Mouse (Mus musculus): ENCODE measurements around the gene Ccdc188. TPM values are rescaled to one million over a fixed set of nuclear protein-coding genes. Genes with fewer than 3 reads are reported as not detected.

The Ccdc188 gene
- polyA plus RNA-seq, 1 experiment, result not detected

GRCm38 (mm10) chr16:18175817-18176541 is 41.7 kb upstream of the Ccdc188 start:
- H3K27ac ChIP-seq (ENCODE audit: insufficient read depth, low read length), result no peak overlapping the region
- no peaks in the 10 kb centered on the region for H3K27me3 ChIP-seq (ENCODE audit: control insufficient read depth, insufficient read depth, low read length, poor library complexity, severe bottlenecking)
- TF ChIP-seq CTCF (IDR thresholded peaks at IDR 0.05; ENCODE audit: low read depth, low read length) (no peak), EP300 (IDR thresholded peaks at IDR 0.05; ENCODE audit: insufficient read depth, low read depth, low read length) (no peak), POLR2A (IDR thresholded peaks at IDR 0.05; ENCODE audit: insufficient read depth, low read length) (no peak)
- no peaks in the 10 kb centered on the region for H3K36me3 ChIP-seq (ENCODE audit: control insufficient read depth, insufficient read depth, low read length, poor library complexity, severe bottlenecking)
- H3K9ac ChIP-seq (ENCODE audit: low read depth, poor library complexity, severe bottlenecking), result no peak overlapping the region
- no peak overlapping the region for H3K4me3 ChIP-seq (ENCODE audit: low read depth, low read length)
- no peaks in the 10 kb centered on the region for H3K9me3 ChIP-seq (replicated peaks; ENCODE audit: control insufficient read depth, insufficient read depth, low read length, poor library complexity, severe bottlenecking)
- H3K4me1 ChIP-seq (ENCODE audit: control insufficient read depth, insufficient read depth, low read length), result no peaks in the 10 kb centered on the region

- TF ChIP-seq EP300 (IDR thresholded peaks at IDR 0.05; ENCODE audit: insufficient read depth, low read depth, low read length) (no peak), POLR2A (IDR thresholded peaks at IDR 0.05; ENCODE audit: insufficient read depth, low read length) (no peak), CTCF (IDR thresholded peaks at IDR 0.05; ENCODE audit: low read depth, low read length) (no peak)
- Histone ChIP-seq H3K27me3 (ENCODE audit: control insufficient read depth, insufficient read depth, low read length, poor library complexity, severe bottlenecking) (no peaks in the 10 kb centered on the region), H3K27ac (ENCODE audit: insufficient read depth, low read length) (no peak overlapping the region), H3K36me3 (ENCODE audit: control insufficient read depth, insufficient read depth, low read length, poor library complexity, severe bottlenecking) (no peaks in the 10 kb centered on the region), H3K9ac (ENCODE audit: low read depth, poor library complexity, severe bottlenecking) (no peak overlapping the region), H3K4me1 (ENCODE audit: control insufficient read depth, insufficient read depth, low read length) (no peaks in the 10 kb centered on the region), H3K9me3 (replicated peaks; ENCODE audit: control insufficient read depth, insufficient read depth, low read length, poor library complexity, severe bottlenecking) (no peaks in the 10 kb centered on the region), H3K4me3 (ENCODE audit: low read depth, low read length) (no peak overlapping the region)
Measured at GRCm38 (mm10) chr16:18176758-18177157, 40.9 kb upstream of the Ccdc188 start.

DNA sequence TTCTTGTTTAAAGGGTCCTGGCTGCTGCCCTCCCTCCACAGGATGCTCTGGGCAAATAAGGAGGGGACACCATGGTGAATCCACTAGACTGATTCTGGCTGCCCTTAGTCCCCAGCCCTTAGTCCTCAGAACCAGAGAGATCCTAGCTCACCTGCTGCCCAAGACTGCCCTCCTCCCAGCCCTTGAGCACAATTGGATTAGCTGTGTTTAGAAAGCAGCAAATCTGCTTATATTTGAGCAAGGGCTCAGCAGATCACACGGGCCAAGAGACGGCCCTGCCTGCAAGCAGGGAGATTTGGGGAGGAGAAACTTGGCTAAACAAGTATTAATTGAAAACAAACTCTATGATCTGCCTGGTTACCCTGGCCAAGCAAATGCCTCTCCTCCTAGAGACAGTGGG is 38.1 kb upstream of the Ccdc188 start:
- Histone ChIP-seq H3K9me3 (replicated peaks; ENCODE audit: control insufficient read depth, insufficient read depth, low read length, poor library complexity, severe bottlenecking) (no peaks in the 10 kb centered on the region), H3K9ac (ENCODE audit: low read depth, poor library complexity, severe bottlenecking) (no peak overlapping the region), H3K27ac (ENCODE audit: insufficient read depth, low read length) (no peak overlapping the region), H3K4me1 (ENCODE audit: control insufficient read depth, insufficient read depth, low read length) (no peaks in the 10 kb centered on the region), H3K36me3 (ENCODE audit: control insufficient read depth, insufficient read depth, low read length, poor library complexity, severe bottlenecking) (no peaks in the 10 kb centered on the region), H3K27me3 (ENCODE audit: control insufficient read depth, insufficient read depth, low read length, poor library complexity, severe bottlenecking) (no peaks in the 10 kb centered on the region), H3K4me3 (ENCODE audit: low read depth, low read length) (no peak overlapping the region)
- TF ChIP-seq CTCF (IDR thresholded peaks at IDR 0.05; ENCODE audit: low read depth, low read length) (no peak), EP300 (IDR thresholded peaks at IDR 0.05; ENCODE audit: insufficient read depth, low read depth, low read length) (no peak), POLR2A (IDR thresholded peaks at IDR 0.05; ENCODE audit: insufficient read depth, low read length) (no peak)

- no peak overlapping the region for H3K9ac ChIP-seq (ENCODE audit: low read depth, poor library complexity, severe bottlenecking)
- no peak overlapping the region for H3K27ac ChIP-seq (ENCODE audit: insufficient read depth, low read length)
- H3K9me3 ChIP-seq (replicated peaks; ENCODE audit: control insufficient read depth, insufficient read depth, low read length, poor library complexity, severe bottlenecking), result no peaks in the 10 kb centered on the region
- no peaks in the 10 kb centered on the region for H3K36me3 ChIP-seq (ENCODE audit: control insufficient read depth, insufficient read depth, low read length, poor library complexity, severe bottlenecking)
- no peaks in the 10 kb centered on the region for H3K27me3 ChIP-seq (ENCODE audit: control insufficient read depth, insufficient read depth, low read length, poor library complexity, severe bottlenecking)
- H3K4me1 ChIP-seq (ENCODE audit: control insufficient read depth, insufficient read depth, low read length), result no peaks in the 10 kb centered on the region
- TF ChIP-seq POLR2A (IDR thresholded peaks at IDR 0.05; ENCODE audit: insufficient read depth, low read length), result no peak
- TF ChIP-seq CTCF (IDR thresholded peaks at IDR 0.05; ENCODE audit: low read depth, low read length), result no peak
- no peak for TF ChIP-seq EP300 (IDR thresholded peaks at IDR 0.05; ENCODE audit: insufficient read depth, low read depth, low read length)
- no peak overlapping the region for H3K4me3 ChIP-seq (ENCODE audit: low read depth, low read length)
Measured at GRCm38 (mm10) chr16:18181398-18181797, 36.3 kb upstream of the Ccdc188 start.

DNA sequence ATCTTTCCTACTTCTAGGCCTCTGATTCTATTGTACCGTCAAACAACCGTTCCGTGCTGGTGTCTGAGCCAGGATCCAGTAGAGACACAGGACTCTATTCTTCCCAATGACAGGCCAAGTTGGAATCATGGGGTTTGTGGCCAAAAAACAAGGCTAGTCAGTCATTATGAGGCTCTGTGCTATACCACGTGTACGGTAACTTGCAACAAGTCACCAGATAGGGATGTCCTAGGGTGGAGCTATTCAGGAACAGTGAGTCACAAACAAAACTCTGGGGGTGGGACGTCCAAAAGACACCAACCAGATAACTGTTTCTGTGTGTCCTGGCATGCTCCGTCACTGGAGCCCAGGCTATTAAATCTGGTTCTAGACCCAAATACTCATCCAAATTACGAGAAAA is 34.9 kb upstream of the Ccdc188 start:
- Histone ChIP-seq H3K4me3 (ENCODE audit: low read depth, low read length) (no peak overlapping the region), H3K36me3 (ENCODE audit: control insufficient read depth, insufficient read depth, low read length, poor library complexity, severe bottlenecking) (no peaks in the 10 kb centered on the region), H3K27me3 (ENCODE audit: control insufficient read depth, insufficient read depth, low read length, poor library complexity, severe bottlenecking) (no peaks in the 10 kb centered on the region), H3K9ac (ENCODE audit: low read depth, poor library complexity, severe bottlenecking) (no peak overlapping the region), H3K9me3 (replicated peaks; ENCODE audit: control insufficient read depth, insufficient read depth, low read length, poor library complexity, severe bottlenecking) (no peaks in the 10 kb centered on the region), H3K27ac (ENCODE audit: insufficient read depth, low read length) (no peak overlapping the region), H3K4me1 (ENCODE audit: control insufficient read depth, insufficient read depth, low read length) (no peaks in the 10 kb centered on the region)
- TF ChIP-seq EP300 (IDR thresholded peaks at IDR 0.05; ENCODE audit: insufficient read depth, low read depth, low read length) (no peak), CTCF (IDR thresholded peaks at IDR 0.05; ENCODE audit: low read depth, low read length) (no peak), POLR2A (IDR thresholded peaks at IDR 0.05; ENCODE audit: insufficient read depth, low read length) (no peak)

DNA sequence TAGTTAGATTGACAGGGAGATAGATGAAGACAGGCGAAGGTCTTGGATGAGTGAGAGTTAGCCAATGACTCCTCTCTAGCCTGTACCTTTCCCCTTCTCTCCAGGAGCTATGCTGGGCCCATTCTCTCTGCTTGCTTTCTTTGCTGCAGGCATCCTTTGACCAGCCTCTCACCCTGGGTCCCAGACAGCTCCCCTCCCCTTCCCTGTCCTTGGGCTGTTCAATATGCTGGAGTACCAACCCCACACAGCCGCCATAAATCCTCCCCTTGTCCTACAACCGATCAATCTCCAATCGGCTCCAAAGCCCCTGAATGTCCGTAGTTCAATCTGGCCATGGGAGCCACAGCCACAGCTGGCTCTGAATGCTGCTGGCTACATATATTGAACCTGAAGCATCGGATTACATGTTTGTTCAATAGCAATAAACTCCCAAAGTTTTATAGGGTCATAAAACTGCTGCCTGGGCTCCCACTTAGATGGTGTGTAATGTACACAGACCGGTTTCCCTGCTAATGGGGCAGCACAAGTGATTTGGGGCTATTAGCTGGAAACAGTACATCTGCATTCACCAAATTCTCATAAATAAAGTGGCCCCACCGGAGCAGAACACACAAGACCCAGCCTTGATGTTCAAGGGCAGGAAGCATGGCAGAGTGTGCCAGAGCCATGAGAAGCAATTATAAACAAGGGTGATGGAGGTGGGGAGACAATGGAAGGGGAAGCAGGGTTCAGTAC is 31.8 kb upstream of the Ccdc188 start:
- no peaks in the 10 kb centered on the region for H3K4me1 ChIP-seq (ENCODE audit: control insufficient read depth, insufficient read depth, low read length)
- H3K27ac ChIP-seq (ENCODE audit: insufficient read depth, low read length), result no peak overlapping the region
- TF ChIP-seq EP300 (IDR thresholded peaks at IDR 0.05; ENCODE audit: insufficient read depth, low read depth, low read length) (no peak), POLR2A (IDR thresholded peaks at IDR 0.05; ENCODE audit: insufficient read depth, low read length) (no peak), CTCF (IDR thresholded peaks at IDR 0.05; ENCODE audit: low read depth, low read length) (no peak)

More for the DNA sequence above, 31.8 kb upstream of the Ccdc188 start:
- H3K9me3 ChIP-seq (replicated peaks; ENCODE audit: control insufficient read depth, insufficient read depth, low read length, poor library complexity, severe bottlenecking), result no peaks in the 10 kb centered on the region
- H3K9ac ChIP-seq (ENCODE audit: low read depth, poor library complexity, severe bottlenecking), result no peak overlapping the region
- H3K27me3 ChIP-seq (ENCODE audit: control insufficient read depth, insufficient read depth, low read length, poor library complexity, severe bottlenecking), result no peaks in the 10 kb centered on the region
- H3K4me3 ChIP-seq (ENCODE audit: low read depth, low read length), result no peak overlapping the region
- H3K36me3 ChIP-seq (ENCODE audit: control insufficient read depth, insufficient read depth, low read length, poor library complexity, severe bottlenecking), result no peaks in the 10 kb centered on the region

Data from ES-Bruce4 (cell line).